Mouse (Mus musculus): ENCODE data around the gene Ube2k.

Ube2k gene

GRCm38 (mm10) chr5:65538121-65538520 lies 1.1 kb downstream of the Ube2k start:
- no peak for DNase-seq (ENCODE audit: low spot score in 2 of 2)

- no peak for DNase-seq (ENCODE audit: low spot score in 2 of 2)
Observed at GRCm38 (mm10) chr5:65538829-65539228, 1.8 kb downstream of the Ube2k start.

GRCm38 (mm10) chr5:65539786-65540185 lies 2.8 kb downstream of the Ube2k start:
- DNase-seq (ENCODE audit: low spot score in 2 of 2), result no peak

GRCm38 (mm10) chr5:65541889-65542288 lies 4.9 kb downstream of the Ube2k start:
- no peak for DNase-seq (ENCODE audit: low spot score in 2 of 2)

- DNase-seq (ENCODE audit: low spot score in 2 of 2), result no peak
Observed at GRCm38 (mm10) chr5:65543491-65543890, 6.5 kb downstream of the Ube2k start.

- DNase-seq (ENCODE audit: low spot score in 2 of 2), result no peak
Observed at GRCm38 (mm10) chr5:65544616-65545015, 7.6 kb downstream of the Ube2k start.

- no peak for DNase-seq (ENCODE audit: low spot score in 2 of 2)
Observed at GRCm38 (mm10) chr5:65549677-65550076, 12.6 kb downstream of the Ube2k start.

- DNase-seq (ENCODE audit: low spot score in 2 of 2), result no peak
Observed at GRCm38 (mm10) chr5:65557109-65557508, 20.1 kb downstream of the Ube2k start.

- no peak for DNase-seq (ENCODE audit: low spot score in 2 of 2)
Observed at GRCm38 (mm10) chr5:65561125-65561893, 24.3 kb downstream of the Ube2k start.

- DNase-seq (ENCODE audit: low spot score in 2 of 2), result no peak
Observed at GRCm38 (mm10) chr5:65565486-65565885, 28.5 kb downstream of the Ube2k start.

GRCm38 (mm10) chr5:65574876-65575275 lies 37.8 kb downstream of the Ube2k start:
- DNase-seq (ENCODE audit: low spot score in 2 of 2), result no peak

- DNase-seq (ENCODE audit: low spot score in 2 of 2), result no peak
Observed at GRCm38 (mm10) chr5:65575896-65576295, 38.9 kb downstream of the Ube2k start.

- no peak for DNase-seq (ENCODE audit: low spot score in 2 of 2)
Observed at GRCm38 (mm10) chr5:65578545-65578944, 41.5 kb downstream of the Ube2k start.

GRCm38 (mm10) chr5:65586291-65586690 lies 49.3 kb downstream of the Ube2k start:
- no peak for DNase-seq (ENCODE audit: low spot score in 2 of 2)

- DNase-seq (ENCODE audit: low spot score in 2 of 2), result no peak
Observed at GRCm38 (mm10) chr5:65590199-65590598, 53.2 kb downstream of the Ube2k start.

- DNase-seq (ENCODE audit: low spot score in 2 of 2), result no peak
Observed at GRCm38 (mm10) chr5:65592421-65592820, 55.4 kb downstream of the Ube2k start.

GRCm38 (mm10) chr5:65599681-65600080 lies 62.6 kb downstream of the Ube2k start:
- no peak for DNase-seq (ENCODE audit: low spot score in 2 of 2)

GRCm38 (mm10) chr5:65606820-65607219 lies 69.8 kb downstream of the Ube2k start:
- no peak for DNase-seq (ENCODE audit: low spot score in 2 of 2)

- DNase-seq (ENCODE audit: low spot score in 2 of 2), result no peak
Observed at GRCm38 (mm10) chr5:65609769-65610168, 72.7 kb downstream of the Ube2k start.

GRCm38 (mm10) chr5:65610541-65610940 lies 73.5 kb downstream of the Ube2k start:
- DNase-seq (ENCODE audit: low spot score in 2 of 2), result no peak

- no peak for DNase-seq (ENCODE audit: low spot score in 2 of 2)
Observed at GRCm38 (mm10) chr5:65613152-65613924, 76.3 kb downstream of the Ube2k start.

- no peak for DNase-seq (ENCODE audit: low spot score in 2 of 2)
Observed at GRCm38 (mm10) chr5:65624340-65624739, 87.3 kb downstream of the Ube2k start.

GRCm38 (mm10) chr5:65638896-65639295 lies 101.9 kb downstream of the Ube2k start:
- no peak for DNase-seq (ENCODE audit: low spot score in 2 of 2)
